Mouse (Mus musculus) kidney, embryonic 15.5 days (tissue): ENCODE data around the gene Srgap2. TPM values are rescaled to one million over a fixed set of nuclear protein-coding genes. Genes with fewer than 3 reads are reported as not detected.
"Not testable (repeated sequence)": the region's sequence is repeated elsewhere in the genome, so short reads cannot be mapped to it uniquely, and the experiment has no call there.

ENCODE experiments used
- ATAC-seq: fragments of 200-750 bp; cut with Nextera tagmentation; replicated peaks from 2 replicates; pipeline ENCODE4 v1.8.0; 2017; ENCODE audit warnings: moderate TSS enrichment; ENCODE audit not compliant: low FRiP score
- H3K27ac ChIP-seq: fragments of 300-500 bp; sonication (generic); 2 replicates; pipeline ENCODE4 v1.5.1; 2015; ENCODE audit warnings: mild to moderate bottlenecking, inconsistent platforms
- H3K27me3 ChIP-seq: fragments of 300-500 bp; sonication (generic); 2 replicates; pipeline ENCODE4 v1.6.1; 2015; ENCODE audit warnings: inconsistent platforms
- H3K36me3 ChIP-seq: fragments of 300-500 bp; sonication (generic); 2 replicates; pipeline ENCODE4 v1.6.1; 2015; ENCODE audit warnings: inconsistent platforms
- H3K4me1 ChIP-seq: fragments of 300-500 bp; sonication (generic); 2 replicates; pipeline ENCODE4 v1.6.1; 2015; ENCODE audit warnings: inconsistent platforms
- H3K4me2 ChIP-seq: fragments of 300-500 bp; sonication (generic); 2 replicates; pipeline ENCODE4 v1.6.1; 2015; ENCODE audit warnings: moderate library complexity, mild to moderate bottlenecking, inconsistent platforms
- H3K4me3 ChIP-seq: fragments of 300-500 bp; sonication (generic); replicated peaks from 2 replicates; pipeline ENCODE4 v1.5.1; 2015; ENCODE audit warnings: mild to moderate bottlenecking, inconsistent platforms
- H3K9ac ChIP-seq: fragments of 300-500 bp; sonication (generic); 2 replicates; pipeline ENCODE4 v1.6.1; 2015; ENCODE audit warnings: mild to moderate bottlenecking, inconsistent platforms
- H3K9me3 ChIP-seq: fragments of 300-500 bp; sonication (generic); replicated peaks from 2 replicates; pipeline ENCODE4 v1.6.1; 2016; ENCODE audit warnings: inconsistent platforms
- WGBS: fragments of 180-500 bp; shearing (Covaris S2); methylation state at CpG from one replicate; pipeline ENCODE4 v1.1.7; 2015; ENCODE audit warnings: mixed read lengths; 5-methylcytosine and 5-hydroxymethylcytosine counted together
- polyA plus RNA-seq: library from polyadenylated mRNA; unstranded; fragments of >200 nt; fragmentation: Nextera tagmentation; extraction: Ambion mirVana; gene quantifications from 2 replicates; pipeline ENCODE4 v1.2.1, GENCODE M21; 2015

Srgap2 gene
- 13.5 and 14.4 TPM in 2 replicates for polyA plus RNA-seq

DNA sequence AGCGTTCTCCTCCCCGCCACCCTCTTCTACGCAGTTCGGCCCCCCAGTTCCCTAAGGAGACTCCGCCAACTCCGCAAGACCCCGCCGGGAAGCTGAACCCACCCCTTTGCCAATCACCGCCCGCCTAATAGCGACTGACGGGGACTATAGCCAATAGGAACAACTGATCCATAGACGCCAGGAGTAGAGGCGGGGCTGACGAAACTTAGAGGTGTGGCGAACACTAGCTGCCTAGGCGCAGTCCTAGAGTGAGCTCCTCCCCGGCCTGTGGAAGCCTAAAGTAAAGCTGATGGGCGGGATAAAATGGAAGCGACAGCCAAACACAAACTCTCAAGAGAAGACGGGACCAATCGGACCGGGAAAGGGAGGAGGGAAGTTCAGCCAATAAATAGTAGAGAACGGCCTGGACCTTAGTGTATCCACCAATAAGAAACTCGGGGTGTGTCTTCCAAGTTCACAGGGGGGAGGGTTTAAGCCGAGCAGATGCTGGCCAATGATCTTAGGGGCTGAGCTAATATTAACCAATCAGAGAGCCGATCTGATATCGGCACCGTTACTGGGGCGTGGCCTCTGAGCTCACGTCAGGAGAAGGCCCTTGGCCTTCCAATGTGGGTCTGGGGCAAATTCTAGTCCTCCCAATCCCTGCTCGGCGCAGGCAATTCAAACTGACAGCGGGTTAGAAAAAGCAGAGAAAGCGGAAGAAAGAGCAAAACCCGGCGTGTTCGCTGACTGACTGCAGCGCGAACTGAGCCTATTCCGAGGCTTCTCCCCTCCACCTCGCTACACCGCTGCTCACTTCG is at the start of gene Srgap2, which contains the start of gene Fam72a:
Gene Srgap2, minus strand, starts transcription at position 72 of the 800 bp plus-strand sequence.
Gene Fam72a, plus strand, starts transcription at position 623 of the 800 bp plus-strand sequence.
- no peaks in the 10 kb centered on the region for H3K36me3 ChIP-seq
- no peaks in the 10 kb centered on the region for H3K9me3 ChIP-seq
- peak within 1 kb of the TSS; percentile 98 for H3K27ac ChIP-seq
- peak; percentile 97 for ATAC-seq
- WGBS: under 1% methylated on average over 44 of the region's 44 CpGs
- peak within 1 kb of the TSS; percentile 94 for H3K4me2 ChIP-seq
- H3K4me3 ChIP-seq: peak within 1 kb of the TSS; percentile 78
- peaks cover 46% of the 10 kb centered on the region for H3K4me1 ChIP-seq
- H3K9ac ChIP-seq: peak within 1 kb of the TSS; percentile 83
- no peaks in the 10 kb centered on the region for H3K27me3 ChIP-seq

DNA sequence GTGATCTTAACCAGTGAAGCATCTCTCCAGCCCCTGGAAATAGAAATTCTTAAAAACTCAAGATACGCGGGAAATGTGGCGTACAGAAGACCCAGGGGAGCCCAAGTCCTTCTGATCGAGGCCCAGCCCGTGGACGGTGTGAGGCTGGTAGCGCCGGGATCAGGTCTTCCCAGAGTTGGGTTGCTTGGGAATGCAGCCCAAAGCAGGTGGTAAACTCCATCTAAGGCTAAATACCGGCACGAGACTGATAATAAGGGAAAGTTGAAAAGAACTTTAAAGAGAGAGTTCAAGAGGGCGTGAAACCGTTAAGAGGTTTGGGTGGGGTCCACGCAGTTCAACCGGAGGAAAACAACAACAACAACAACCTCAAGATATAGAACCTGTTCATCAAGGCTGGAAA is 46.6 kb upstream of the Srgap2 start:
- Histone ChIP-seq H3K36me3 (no peaks in the 10 kb centered on the region), H3K4me3 (no peak overlapping the region), H3K4me2 (no peak overlapping the region), H3K27me3 (no peaks in the 10 kb centered on the region), H3K27ac (no peak overlapping the region), H3K9ac (no peak overlapping the region), H3K4me1 (no peaks in the 10 kb centered on the region), H3K9me3 (no peaks in the 10 kb centered on the region)
- no peak for ATAC-seq
- 90% methylated on average over 14 of the region's 14 CpGs for WGBS

DNA sequence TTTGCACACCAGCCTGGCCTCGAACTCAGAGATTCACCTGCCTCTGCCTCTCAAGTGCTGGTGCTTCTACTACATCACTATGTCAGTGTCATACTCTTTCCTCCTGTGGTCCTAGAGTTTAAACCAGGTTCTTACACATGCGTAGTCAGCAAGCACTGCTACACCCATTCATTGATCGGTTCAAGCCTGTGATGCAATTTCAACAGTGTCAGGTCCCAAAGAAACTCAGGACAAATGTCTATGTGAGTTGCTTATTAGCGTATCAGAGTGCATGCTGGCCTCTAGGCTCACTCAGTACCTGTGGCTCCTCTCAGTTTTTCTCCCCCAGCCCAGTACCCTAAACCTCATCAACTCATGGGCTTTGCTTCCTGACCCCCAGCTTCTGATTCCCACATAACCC is 43.2 kb upstream of the Srgap2 start:
- no peaks in the 10 kb centered on the region for H3K4me1 ChIP-seq
- WGBS: 96% methylated on average over 4 of the region's 4 CpGs
- no peaks in the 10 kb centered on the region for H3K27me3 ChIP-seq
- H3K9me3 ChIP-seq: no peaks in the 10 kb centered on the region
- no peaks in the 10 kb centered on the region for H3K36me3 ChIP-seq
- no peak overlapping the region for H3K27ac ChIP-seq
- H3K9ac ChIP-seq: no peak overlapping the region
- H3K4me3 ChIP-seq: no peak overlapping the region
- no peak overlapping the region for H3K4me2 ChIP-seq
- ATAC-seq: no peak

DNA sequence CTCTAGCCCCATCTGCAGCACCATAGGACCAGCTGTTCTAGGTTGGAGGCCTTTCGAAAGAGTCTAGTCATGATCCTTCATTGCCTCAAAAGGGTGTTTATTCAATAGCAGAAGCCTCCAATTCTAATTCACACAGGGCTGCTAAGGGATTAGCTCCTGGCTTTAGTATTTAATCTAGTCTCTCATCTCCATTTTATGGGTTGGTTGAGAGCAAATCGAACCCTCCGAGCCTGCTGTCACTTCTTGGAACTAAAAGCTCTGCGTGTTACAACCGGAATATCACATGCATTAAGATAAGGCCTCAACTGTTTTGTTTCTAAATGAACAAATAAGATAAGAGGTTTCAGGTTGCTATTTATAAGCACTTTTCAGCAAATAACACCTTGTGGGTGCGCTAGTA is 42.6 kb upstream of the Srgap2 start:
- H3K4me3 ChIP-seq: no peak overlapping the region
- no peaks in the 10 kb centered on the region for H3K36me3 ChIP-seq
- no peaks in the 10 kb centered on the region for H3K9me3 ChIP-seq
- 80% methylated on average over 6 of the region's 6 CpGs for WGBS
- H3K27ac ChIP-seq: no peak overlapping the region
- no peaks in the 10 kb centered on the region for H3K27me3 ChIP-seq
- no peak for ATAC-seq
- H3K4me1 ChIP-seq: no peaks in the 10 kb centered on the region
- no peak overlapping the region for H3K4me2 ChIP-seq
- no peak overlapping the region for H3K9ac ChIP-seq

DNA sequence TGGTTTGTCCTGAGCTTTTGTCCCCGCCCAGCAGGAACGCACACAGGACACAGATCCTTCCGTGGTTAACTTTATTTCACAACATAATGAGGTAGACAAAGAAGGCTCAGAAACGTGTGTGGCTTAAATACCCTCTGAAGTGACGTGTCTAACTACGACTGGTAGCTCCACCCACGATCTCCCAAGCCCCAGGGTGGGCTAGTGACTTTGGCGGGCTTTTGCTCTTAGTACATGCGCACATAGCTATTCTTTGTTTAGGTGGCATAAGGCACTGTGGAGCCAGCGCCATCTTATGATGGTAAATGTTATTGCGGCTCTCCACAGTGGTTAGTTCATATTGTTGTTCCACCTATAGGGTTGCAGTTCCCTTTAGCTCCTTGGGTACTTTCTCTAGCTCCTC is 38.9 kb upstream of the Srgap2 start:
- not testable (repeated sequence) for H3K9me3 ChIP-seq, ATAC-seq
- WGBS: 51% methylated on average over 11 of the region's 11 CpGs

DNA sequence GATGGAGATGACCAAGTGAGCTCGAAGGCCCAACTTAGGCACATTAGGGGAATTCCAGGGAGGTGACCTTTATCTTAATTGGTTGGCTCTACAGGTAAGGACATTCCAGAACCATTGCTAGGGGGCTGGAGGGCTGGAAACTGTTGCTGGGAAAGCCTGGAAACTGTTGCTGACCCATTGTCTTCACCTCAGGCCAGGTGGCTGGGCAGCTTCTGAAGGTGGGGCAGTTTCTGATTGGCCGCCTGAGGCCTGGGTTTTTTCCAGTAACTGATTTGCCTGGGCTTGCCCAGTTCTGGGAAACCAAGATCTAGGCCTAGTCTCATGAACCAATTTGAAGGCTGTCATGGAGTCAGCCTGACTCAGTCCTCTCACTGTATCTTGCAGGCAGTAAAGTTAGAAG is 34.9 kb upstream of the Srgap2 start:
- Histone ChIP-seq H3K4me2 (no peak overlapping the region), H3K27ac (no peak overlapping the region), H3K27me3 (no peaks in the 10 kb centered on the region), H3K36me3 (no peaks in the 10 kb centered on the region), H3K4me1 (no peaks in the 10 kb centered on the region), H3K4me3 (no peak overlapping the region), H3K9me3 (no peaks in the 10 kb centered on the region), H3K9ac (no peak overlapping the region)
- no peak for ATAC-seq
- WGBS: 98% methylated on average over 2 of the region's 2 CpGs

More for the DNA sequence above, 38.9 kb upstream of the Srgap2 start:
- H3K27me3 ChIP-seq, H3K9ac ChIP-seq, H3K27ac ChIP-seq, H3K4me3 ChIP-seq, H3K4me1 ChIP-seq, H3K4me2 ChIP-seq, H3K36me3 ChIP-seq: not testable (repeated sequence)

DNA sequence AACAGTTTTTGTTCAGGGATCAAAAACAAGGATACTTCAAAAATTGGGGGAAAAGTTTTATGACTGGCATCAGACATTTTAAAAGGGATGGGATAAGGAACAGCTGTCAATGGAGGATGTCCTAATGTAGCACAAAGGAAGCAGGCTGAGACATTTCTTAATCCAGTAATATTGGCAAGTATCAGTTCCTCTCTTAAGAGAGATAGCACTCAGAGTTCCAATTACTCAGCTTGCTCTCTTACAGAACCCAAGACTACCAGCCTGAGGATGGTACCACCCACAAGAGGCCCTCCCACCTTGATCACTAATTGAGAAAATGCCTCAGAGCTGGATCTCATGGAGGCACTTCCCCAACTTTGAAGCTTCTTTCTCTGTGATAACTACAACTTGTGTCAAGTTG is 33.3 kb upstream of the Srgap2 start:
- ATAC-seq: no peak
- Histone ChIP-seq H3K4me2 (no peak overlapping the region), H3K27me3 (no peaks in the 10 kb centered on the region), H3K36me3 (no peaks in the 10 kb centered on the region), H3K9me3 (no peaks in the 10 kb centered on the region), H3K4me3 (no peak overlapping the region), H3K4me1 (no peaks in the 10 kb centered on the region), H3K27ac (no peak overlapping the region), H3K9ac (no peak overlapping the region)

DNA sequence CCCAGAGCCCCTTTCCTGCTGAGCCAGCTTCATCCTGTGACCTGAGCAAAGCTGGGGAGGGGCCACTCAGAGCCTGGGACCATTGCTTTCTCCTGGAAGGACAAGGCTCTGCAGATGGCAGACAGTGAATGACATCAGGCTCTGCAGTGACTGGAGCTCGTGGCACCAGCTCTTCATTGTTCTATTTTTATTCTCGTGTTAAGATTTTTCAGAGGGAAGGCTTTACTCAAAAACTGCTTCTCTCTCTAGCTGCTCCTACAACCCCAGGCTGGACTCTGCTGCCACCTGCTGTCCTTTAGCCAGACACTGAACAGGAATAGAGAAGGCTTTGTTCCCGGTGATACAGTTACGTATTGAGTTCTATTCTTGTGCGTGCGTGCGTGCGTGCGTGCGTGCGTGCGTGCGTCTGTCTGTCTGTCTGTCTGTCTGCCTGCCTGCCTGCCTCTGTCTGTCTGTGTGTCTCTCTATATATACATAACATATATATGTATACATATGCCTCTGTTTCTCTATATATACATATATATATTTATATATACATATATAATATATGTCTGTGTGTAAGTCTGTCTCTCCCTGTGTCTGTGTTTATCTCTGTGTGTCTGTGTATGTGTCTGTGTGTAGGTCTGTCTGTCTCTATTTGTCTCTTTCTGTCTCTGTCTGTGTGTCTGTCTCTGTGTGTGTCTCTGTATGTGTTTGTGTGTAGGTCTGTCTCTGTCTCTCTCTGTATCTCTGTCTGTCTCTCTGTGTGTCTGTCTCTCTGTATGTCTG is 28.1 kb upstream of the Srgap2 start:
- Histone ChIP-seq H3K27ac (no peak overlapping the region), H3K4me3 (no peak overlapping the region), H3K9me3 (no peaks in the 10 kb centered on the region), H3K36me3 (no peaks in the 10 kb centered on the region), H3K27me3 (no peaks in the 10 kb centered on the region), H3K4me2 (peak overlapping the region; percentile 47), H3K9ac (no peak overlapping the region), H3K4me1 (0 out of 2 replicates have a peak, but pooled peaks cover 4% of the 10 kb centered on the region)
- ATAC-seq: peak; percentile 87
- WGBS: 9% methylated on average over 13 of the region's 13 CpGs

DNA sequence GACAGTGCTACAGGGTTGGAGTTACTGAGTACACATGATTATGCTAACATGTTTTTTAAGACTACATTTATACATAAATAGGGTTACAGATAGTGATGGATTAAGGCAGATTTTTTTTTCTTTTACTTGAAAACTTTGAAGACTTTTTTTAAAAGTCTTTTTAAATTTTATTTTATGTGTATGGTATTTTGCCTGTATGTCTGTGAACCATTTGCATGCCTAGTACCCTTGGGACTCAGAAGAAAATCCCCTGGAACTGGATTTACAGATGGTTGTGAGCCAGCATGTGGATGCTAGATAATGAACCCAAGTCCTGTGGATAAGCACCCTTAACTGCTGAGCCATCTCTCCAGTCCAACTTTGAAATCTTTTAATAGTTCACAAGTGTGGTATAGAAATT is 26.3 kb upstream of the Srgap2 start:
- ATAC-seq: no peak
- H3K9me3 ChIP-seq: no peaks in the 10 kb centered on the region
- no peak overlapping the region for H3K9ac ChIP-seq
- no peak overlapping the region for H3K4me2 ChIP-seq
- H3K27me3 ChIP-seq: no peaks in the 10 kb centered on the region
- no peak overlapping the region for H3K27ac ChIP-seq
- H3K4me3 ChIP-seq: no peak overlapping the region
- no peaks in the 10 kb centered on the region for H3K36me3 ChIP-seq
- H3K4me1 ChIP-seq: peaks cover 10% of the 10 kb centered on the region; the same call in 1 of the 2 replicates

DNA sequence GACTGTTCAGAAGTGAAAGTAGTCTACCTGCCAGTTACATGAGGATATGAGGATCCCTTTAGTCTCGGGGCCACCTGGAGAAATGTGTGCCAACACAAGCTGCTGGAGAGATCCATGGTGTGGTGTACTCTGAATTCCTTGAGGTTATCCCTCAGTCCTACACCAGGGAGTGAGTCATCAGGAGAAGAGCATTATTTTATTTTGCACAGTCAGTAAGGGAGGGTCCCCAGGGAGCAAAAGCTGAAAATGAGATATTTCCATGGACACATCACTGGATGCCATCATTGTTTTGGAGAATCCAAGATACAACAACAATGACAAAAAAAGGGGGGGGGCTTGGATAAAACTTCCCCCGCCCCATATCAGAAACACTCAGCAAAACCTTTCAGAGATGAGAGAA is 24.8 kb upstream of the Srgap2 start:
- Histone ChIP-seq H3K4me2 (no peak overlapping the region), H3K27me3 (no peaks in the 10 kb centered on the region), H3K4me1 (peaks cover 11% of the 10 kb centered on the region; the same call in 1 of the 2 replicates), H3K27ac (no peak overlapping the region), H3K9me3 (no peaks in the 10 kb centered on the region), H3K36me3 (no peaks in the 10 kb centered on the region), H3K4me3 (no peak overlapping the region), H3K9ac (no peak overlapping the region)
- ATAC-seq: no peak
- WGBS: 95% methylated on average over 2 of the region's 2 CpGs

DNA sequence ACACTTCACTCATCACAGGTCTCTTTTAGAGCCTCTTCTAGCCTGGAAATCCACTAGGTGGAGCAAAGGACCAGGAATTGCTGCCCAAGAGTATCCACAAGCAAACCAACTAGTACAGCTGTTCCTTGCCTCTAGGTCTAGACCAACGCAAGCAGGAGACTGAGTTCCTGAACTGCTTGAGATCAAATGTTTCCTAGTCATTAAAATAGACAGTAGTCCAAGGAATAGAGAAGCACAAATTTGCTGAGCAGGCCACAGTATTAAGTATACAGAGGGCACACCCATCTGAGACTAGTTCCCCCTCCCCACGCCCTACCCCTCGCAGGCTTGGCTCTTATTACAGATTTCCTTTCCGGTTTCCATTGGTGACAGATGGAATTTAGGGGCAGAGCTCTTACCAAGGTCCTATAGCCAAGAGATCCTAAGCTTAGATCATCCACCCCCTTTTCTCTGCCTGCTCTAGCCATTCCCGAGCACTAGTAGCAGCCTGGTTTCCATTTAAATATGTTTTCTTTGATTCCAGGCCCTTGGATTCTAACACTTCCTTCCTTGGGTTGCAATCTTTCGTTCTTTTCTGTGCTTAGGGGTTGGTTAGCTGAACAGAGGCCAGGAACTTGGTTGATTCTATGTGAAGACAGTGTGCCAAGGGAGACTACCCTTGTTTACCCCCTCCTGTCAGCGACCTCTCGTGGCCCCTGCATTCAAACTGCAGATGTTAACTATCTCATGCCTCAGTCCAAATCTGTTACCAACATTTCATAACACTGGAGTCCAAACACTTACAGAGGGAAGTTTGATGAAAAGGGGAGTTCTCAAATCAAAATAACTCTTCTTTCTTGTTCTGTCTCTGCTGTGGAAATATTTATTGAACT is 21.6 kb upstream of the Srgap2 start:
- 0 out of 2 replicates have a peak, but pooled peaks have one; percentile 54 for ATAC-seq
- no peaks in the 10 kb centered on the region for H3K36me3 ChIP-seq
- H3K4me2 ChIP-seq: 0 out of 2 replicates have a peak overlapping the region, but pooled peaks have one; percentile 4
- WGBS: 46% methylated on average over 8 of the region's 8 CpGs
- no peak overlapping the region for H3K4me3 ChIP-seq
- no peaks in the 10 kb centered on the region for H3K27me3 ChIP-seq
- peaks cover 8% of the 10 kb centered on the region; the same call in 1 of the 2 replicates for H3K4me1 ChIP-seq
- H3K27ac ChIP-seq: no peak overlapping the region
- H3K9me3 ChIP-seq: no peaks in the 10 kb centered on the region
- H3K9ac ChIP-seq: no peak overlapping the region
